Mouse (Mus musculus) 416B (cell line): Measurements from ENCODE around the gene Mal.
A peak's percentile ranks its signal among the peaks of the same experiment; 100 is the strongest.
"Not testable (repeated sequence)": the region's sequence is repeated elsewhere in the genome, so short reads cannot be mapped to it uniquely, and the experiment has no call there.

ENCODE experiments used
- DNase-seq: peaks from one replicate; pipeline ENCODE4 v3.0.0; 2011; ENCODE audit warnings: low read depth

The Mal gene

DNA sequence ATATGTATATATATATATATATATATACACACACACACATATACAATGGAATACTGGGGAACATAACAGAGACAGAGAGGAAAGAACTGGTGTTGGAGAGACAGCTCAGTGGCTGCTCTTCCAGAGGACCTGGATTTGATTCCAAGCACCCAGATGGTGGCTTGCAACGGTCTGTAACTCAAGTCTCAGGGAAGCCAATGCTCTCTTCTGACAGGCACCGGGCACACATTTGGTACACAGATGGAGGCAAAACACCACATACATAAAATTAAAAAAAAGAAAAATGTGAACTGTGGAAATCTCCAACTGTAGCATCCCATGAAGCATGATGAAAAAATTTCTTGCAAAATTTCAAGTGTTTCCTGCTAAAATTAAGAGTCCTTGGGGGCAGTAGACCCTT, 31.7 kb downstream of the Mal start:
- DNase-seq, result no peak

DNA sequence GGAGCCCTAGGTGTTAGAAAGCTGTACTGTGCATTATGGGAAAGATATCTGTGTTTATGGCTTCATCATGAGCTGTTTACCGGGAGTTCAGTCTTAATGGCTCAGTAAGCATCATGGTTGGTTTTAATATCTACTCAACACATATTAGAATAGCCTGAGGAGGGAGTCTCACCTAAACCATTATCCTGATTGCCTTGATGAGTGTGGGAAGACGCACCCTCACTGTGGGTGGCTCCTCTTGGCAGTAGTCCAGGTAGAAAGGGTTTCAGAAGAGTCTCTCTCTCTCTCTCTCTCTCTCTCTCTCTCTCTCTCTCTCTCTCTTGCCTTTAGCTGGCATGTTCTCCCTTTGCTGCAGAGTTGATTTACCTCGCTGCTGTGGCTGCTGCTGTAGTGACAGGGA, 34.4 kb downstream of the Mal start:
- DNase-seq, result no peak

DNA sequence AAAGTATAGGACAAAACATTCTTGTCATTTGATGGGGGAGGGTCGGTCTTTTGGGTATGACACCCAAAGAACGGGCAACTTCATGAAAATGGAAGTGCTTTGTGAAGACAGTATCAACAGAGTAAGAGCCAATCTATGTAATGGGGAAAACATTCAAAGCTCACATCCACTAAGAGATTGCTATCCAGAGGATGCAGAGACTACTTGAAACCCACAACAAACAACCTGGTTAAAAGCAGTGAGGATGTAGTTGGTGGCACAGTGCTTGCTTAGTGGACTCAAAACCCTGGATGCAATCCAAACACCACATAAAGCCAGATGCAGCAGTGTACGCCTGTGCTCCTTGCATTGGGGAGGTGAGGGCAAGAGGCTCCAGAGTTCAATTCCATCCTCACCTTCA, 37.2 kb downstream of the Mal start:
- DNase-seq, result peak; percentile 35

DNA sequence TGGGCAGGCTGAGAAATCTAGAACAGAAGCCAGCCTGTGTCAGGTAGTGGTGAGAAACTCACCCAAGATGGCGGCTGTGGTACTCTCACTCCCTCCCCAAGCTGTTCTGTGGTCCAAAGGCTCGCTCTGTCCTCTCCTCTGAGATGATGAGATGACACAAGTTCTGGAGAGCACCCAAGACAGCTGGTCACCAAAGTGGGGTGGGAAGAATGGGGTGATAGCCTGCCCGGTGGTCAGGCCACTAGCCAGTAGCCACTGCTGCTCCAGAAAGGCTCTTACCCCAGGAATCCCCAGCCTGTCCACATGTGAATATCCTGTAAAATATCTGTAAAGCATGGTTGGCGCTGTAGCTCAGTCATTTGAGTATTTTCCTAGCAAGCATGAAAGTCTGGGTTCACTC, 44.2 kb downstream of the Mal start:
- no peak for DNase-seq

DNA sequence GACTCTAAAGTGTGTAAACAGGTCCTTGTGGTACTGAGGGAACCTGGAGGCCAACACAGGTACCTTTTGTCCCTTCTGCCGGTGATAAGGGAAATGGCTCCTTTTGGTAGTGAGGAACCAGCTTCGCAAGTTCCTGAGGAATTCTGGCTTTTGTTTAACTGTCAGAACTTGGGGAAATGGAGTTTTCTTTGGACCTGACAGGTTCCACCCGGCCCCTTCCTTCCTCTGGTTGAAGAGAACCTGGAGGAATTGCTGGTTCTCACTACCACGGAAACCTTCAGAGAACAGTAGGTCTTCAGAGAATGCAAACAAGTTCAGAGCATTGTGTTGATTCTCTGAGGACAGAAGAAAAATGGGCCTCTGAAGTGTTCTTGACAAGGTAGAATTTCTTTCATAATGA, 45.1 kb downstream of the Mal start:
- no peak for DNase-seq

DNA sequence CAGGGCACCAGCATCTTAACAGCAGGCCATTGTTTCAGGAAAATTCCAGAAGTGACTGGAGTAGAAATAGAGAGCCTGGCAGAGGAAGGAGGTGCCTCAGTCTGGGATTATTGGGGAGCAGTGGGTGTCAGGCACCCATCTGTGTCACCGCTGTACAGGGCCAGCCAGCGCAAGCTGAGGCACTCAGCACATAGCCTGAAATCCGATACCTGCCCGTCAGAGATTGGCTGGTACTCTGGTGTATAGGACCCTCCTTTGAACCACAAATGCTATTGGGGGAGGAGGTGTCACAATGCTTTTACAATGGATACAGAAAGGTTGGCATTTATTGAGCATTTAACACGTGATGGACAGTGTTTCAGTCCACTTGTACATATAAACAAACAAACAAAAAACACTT, 47.5 kb downstream of the Mal start:
- DNase-seq, result no peak

DNA sequence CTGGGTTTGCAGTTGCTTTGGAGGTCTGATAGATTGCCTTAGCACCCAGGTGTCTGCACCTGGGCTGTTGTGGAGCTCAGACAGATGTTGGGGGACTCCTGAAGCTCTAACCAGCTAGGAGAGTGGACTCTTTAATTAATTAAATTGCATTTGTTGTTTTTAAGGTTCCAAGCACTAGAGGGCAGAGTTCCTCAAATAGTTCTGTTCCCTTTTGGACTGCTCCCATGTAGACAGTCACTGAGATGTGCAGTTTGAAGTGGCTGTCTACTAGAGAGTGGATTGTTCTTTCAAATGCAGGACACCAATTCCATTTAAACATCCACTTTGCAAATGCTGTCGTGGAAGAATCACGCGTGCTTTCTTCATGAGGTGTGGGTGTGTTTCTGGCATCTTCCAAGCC, 48.3 kb downstream of the Mal start:
- DNase-seq, result peak; percentile 66

DNA sequence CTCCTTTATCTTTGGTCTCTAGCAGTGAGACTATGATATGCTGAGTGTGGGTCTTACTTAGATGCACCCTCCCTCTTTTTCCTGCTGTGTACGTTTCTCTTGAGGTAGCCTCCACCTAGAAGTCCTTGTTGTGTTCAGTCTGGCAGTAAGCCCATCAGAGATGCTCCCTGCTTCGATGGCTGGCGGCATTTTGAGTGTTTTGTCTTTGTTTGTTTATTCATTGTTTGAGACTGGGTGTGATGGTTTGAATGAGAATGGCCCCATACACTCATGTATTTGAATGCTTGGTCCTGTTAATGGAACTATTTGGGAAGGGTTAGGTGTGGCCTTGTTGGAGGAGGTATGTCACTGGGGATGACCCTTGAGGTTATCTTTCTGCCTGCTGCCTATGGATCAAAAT, 51.3 kb downstream of the Mal start:
- DNase-seq, result no peak

DNA sequence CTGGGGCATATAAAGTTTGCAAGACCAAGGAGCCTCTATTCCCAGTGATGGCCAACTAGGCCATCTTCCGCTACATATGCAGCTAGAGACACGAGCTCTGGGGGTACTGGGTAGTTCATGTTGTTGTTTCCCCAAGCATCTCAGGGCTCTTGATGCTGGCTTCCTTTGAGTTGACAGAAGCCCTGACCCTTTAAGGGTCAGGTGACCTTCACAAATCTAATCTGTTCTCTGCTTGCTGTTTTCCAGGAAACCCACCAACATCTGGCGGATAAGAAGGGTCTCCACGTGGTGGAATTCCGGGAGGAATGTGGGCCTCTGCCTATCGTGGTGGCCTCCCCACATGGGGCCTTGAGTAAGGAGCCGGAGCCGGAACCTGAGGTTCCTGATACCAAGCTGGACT, 53.1 kb downstream of the Mal start:
- DNase-seq, result not testable (repeated sequence)

DNA sequence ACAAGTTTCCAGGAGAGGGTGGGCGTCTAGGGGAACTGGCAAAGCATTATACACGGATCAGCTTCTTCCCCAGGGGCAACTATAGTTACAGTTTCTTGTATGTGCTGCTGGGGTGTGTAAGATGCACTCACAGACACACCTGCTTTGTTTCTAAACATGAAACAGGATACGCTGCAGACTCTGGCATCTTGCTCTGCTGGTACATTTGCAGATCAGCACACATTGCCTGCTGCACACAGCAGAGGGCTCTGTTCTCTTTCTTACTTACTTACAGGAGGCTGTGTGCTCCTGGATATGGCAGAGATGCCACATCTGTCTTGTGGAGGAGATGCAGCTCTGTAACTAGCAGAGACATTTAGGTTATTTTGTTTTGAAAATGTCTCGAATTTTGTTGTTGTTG, 65.7 kb downstream of the Mal start:
- DNase-seq, result peak; percentile 46

DNA sequence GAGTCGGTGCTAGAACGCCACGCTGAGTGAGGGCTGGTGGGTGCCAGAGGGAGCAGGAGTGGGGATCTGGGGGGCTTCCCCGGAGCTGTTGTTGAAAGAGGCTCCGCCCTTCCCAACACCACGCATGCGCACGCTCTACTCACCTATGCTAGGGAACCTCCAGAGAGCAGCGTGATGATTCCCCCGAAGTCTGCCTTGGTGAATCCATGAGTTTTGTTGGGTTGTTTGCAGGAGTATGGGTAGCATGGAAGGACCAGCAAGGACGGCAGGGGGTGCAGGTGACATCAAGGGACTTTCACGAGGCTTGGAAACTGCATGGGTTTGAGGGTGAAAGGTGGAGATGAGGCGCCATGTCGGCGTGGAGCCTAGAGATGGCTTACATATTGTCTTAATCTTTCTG, 66.3 kb downstream of the Mal start:
- no peak for DNase-seq

DNA sequence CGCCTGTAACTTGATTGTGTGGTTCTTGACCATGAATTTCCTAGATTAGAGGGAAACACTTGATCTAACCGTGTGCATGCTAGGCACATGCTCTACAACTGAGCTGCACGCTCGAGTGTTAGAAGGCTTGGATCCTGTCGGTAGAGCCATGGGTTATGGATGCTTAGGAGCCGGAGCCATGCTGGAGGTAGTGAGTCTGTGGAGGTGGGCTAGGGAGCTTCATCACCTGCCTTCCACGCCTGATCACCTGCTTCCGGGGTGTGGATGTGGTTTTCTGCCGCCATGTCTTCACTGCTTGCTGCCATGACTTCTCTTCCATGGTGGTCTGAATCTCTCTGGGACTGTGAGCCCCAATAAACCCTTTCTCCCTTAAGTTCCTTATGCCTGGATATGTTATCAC, 67.6 kb downstream of the Mal start:
- DNase-seq, result no peak

DNA sequence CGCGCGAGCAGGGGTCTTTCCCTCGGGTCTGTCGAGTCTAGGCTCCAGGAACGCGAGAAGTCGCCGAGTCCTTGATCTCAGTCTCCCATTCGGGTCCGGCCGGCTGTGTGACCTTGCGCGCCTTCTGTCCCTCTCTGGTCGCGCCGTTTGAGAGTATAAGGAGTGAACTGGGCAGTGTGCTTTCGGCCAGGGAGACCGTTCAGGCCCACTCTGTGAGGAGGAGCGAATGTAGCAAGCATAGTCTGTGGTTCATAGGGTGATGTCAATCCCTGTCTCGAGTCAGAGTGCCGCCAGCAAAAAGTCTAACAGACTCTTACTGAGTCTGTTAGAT, 69.0 kb downstream of the Mal start:
- no peak for DNase-seq

DNA sequence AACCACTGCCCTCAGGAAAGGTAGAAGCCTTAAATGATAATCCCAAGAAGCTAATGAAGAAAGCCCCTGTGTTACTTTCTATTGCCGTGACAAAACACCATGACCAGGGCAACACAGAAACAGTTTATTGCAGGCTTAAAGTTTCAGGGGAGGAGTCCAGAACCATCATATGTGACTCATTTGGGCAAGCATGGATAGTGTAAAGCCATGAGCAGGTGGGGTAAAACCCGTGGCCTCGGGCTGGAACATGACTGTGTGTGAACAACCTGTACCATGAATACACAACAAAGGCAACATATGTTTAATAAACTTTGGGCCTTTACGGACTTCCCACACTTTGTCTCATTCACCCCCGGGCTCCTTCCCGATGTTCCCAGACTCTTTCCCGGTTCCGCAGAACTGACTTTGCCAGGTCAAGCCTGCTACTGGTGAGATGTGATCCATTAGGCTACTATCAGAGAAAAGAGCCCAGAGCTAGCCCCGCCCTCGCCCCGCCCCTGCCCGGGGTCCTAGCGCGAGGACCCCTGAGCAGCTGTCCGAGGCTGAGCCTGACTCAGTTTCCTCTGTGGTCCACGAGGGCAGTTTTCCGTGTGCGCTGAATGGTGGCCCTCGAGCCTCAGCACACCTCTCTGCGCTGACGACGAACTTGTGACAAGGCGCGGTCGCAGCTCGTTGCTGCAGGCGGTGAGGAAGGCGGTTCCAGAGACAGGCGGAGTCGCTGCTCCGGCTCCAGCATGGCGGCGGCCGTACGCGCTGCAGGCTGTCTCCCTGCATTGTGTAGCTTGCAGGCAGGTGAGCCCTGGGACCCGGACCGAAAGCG, 69.6 kb downstream of the Mal start, which contains the start of the genes Zfp661 and Mrps5:
TSS of gene Zfp661 (minus strand) at position 401 of the 820 bp plus-strand sequence.
TSS of gene Mrps5 (plus strand) at position 529 of the 820 bp plus-strand sequence.
- peak; percentile 80 for DNase-seq

DNA sequence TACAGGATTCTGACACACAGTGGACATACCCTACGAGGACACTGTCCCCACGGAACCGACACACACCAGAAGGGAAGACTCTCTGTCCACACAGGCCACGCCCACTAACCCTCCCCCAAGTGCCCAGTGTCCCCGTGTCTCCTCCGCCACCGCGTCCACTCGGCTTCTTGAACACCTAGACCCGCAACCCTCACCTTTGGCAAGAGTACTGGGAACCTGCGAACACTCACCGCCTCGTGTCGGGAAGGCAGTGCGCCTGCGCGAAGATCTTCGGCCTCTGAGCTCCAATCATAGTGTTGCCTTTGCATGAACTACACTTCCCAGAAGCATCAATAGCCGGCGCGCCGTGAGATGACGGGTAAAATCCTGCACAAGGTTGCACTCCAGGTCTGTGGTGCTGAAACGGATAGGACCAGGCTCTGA, 72.0 kb downstream of the Mal start:
- DNase-seq, result peak; percentile 95
